Mouse (Mus musculus) heart, embryonic 13.5 days (tissue): ENCODE results near the gene Cecr2. TPM values are rescaled to one million over a fixed set of nuclear protein-coding genes. Genes with fewer than 3 reads are reported as not detected.
"Not testable (repeated sequence)": the region's sequence is repeated elsewhere in the genome, so short reads cannot be mapped to it uniquely, and the experiment has no call there.

Source experiments
- ATAC-seq: fragments of 200-750 bp; cut with Nextera tagmentation; 2 replicates; pipeline ENCODE4 v1.8.0; 2017; ENCODE audit warnings: moderate TSS enrichment; ENCODE audit not compliant: insufficient number of reproducible peaks, low FRiP score, low TSS enrichment; ENCODE audit errors: extremely low read depth
- H3K27ac ChIP-seq: fragments of 300-500 bp; sonication (generic); replicated peaks from 2 replicates; pipeline ENCODE4 v1.5.1; 2015; ENCODE audit warnings: moderate library complexity, mild to moderate bottlenecking, inconsistent platforms
- H3K27me3 ChIP-seq: fragments of 300-500 bp; sonication (generic); replicated peaks from 2 replicates; pipeline ENCODE4 v1.6.1; 2015; ENCODE audit warnings: mild to moderate bottlenecking, inconsistent platforms
- H3K36me3 ChIP-seq: fragments of 300-500 bp; sonication (generic); 2 replicates; pipeline ENCODE4 v1.6.1; 2015; ENCODE audit warnings: mild to moderate bottlenecking, inconsistent platforms
- H3K4me1 ChIP-seq: fragments of 300-500 bp; sonication (generic); 2 replicates; pipeline ENCODE4 v1.6.1; 2015; ENCODE audit warnings: inconsistent platforms
- H3K4me2 ChIP-seq: fragments of 300-500 bp; sonication (generic); 2 replicates; pipeline ENCODE4 v1.6.1; 2015; ENCODE audit warnings: inconsistent platforms, mild to moderate bottlenecking, moderate library complexity
- H3K4me3 ChIP-seq: fragments of 300-500 bp; sonication (generic); 2 replicates; pipeline ENCODE4 v1.5.1; 2015; ENCODE audit warnings: moderate library complexity, mild to moderate bottlenecking, inconsistent platforms
- H3K9ac ChIP-seq: fragments of 300-500 bp; sonication (generic); 2 replicates; pipeline ENCODE4 v1.6.1; 2015; ENCODE audit warnings: inconsistent platforms, mild to moderate bottlenecking, moderate library complexity
- H3K9me3 ChIP-seq: fragments of 300-500 bp; sonication (generic); 2 replicates; pipeline ENCODE4 v1.6.1; 2016; ENCODE audit warnings: inconsistent platforms
- WGBS: fragments of 180-500 bp; shearing (Covaris S2); methylation state at CpG from one replicate; pipeline ENCODE4 v1.1.7; 2015; ENCODE audit warnings: mixed read lengths; 5-methylcytosine and 5-hydroxymethylcytosine counted together
- polyA plus RNA-seq: library from polyadenylated mRNA; unstranded; fragments of >200 nt; fragmentation: Nextera tagmentation; extraction: Ambion mirVana; gene quantifications from 2 replicates; pipeline ENCODE4 v1.2.1, GENCODE M21; 2015

Cecr2 gene
- polyA plus RNA-seq, 1 experiment from 2014 or later = 0.95 TPM

GRCm38 (mm10) chr6:120643776-120644175 is 22.4 kb upstream of the Cecr2 start:
- ATAC-seq = no peak
- H3K36me3 ChIP-seq = no peaks in the 10 kb centered on the region
- WGBS = 69% methylated on average over 7 of the region's 7 CpGs

GRCm38 (mm10) chr6:120644346-120645299 is 21.5 kb upstream of the Cecr2 start:
- no peak overlapping the region for H3K4me3 ChIP-seq
- no peak overlapping the region for H3K9ac ChIP-seq
- no peaks in the 10 kb centered on the region for H3K36me3 ChIP-seq
- H3K4me1 ChIP-seq = peaks cover 7% of the 10 kb centered on the region
- H3K9me3 ChIP-seq = no peaks in the 10 kb centered on the region
- no peaks in the 10 kb centered on the region for H3K27me3 ChIP-seq
- no peak overlapping the region for H3K4me2 ChIP-seq
- 56% methylated on average over 23 of the region's 23 CpGs for WGBS
- no peak overlapping the region for H3K27ac ChIP-seq
- ATAC-seq = no peak

More at GRCm38 (mm10) chr6:120643776-120644175, 22.4 kb upstream of the Cecr2 start:
- no peak overlapping the region for H3K27ac ChIP-seq
- H3K9me3 ChIP-seq = no peaks in the 10 kb centered on the region
- peaks cover 7% of the 10 kb centered on the region for H3K4me1 ChIP-seq
- H3K9ac ChIP-seq = no peak overlapping the region
- no peak overlapping the region for H3K4me2 ChIP-seq
- H3K27me3 ChIP-seq = no peaks in the 10 kb centered on the region
- H3K4me3 ChIP-seq = no peak overlapping the region

GRCm38 (mm10) chr6:120647246-120648028 is 18.7 kb upstream of the Cecr2 start:
- not testable (repeated sequence) for H3K36me3 ChIP-seq, H3K9me3 ChIP-seq, H3K4me3 ChIP-seq, H3K4me1 ChIP-seq, H3K27ac ChIP-seq, H3K4me2 ChIP-seq, ATAC-seq, H3K9ac ChIP-seq, H3K27me3 ChIP-seq
- WGBS = 89% methylated on average over 3 of the region's 4 CpGs

GRCm38 (mm10) chr6:120648205-120648604 is 18.0 kb upstream of the Cecr2 start:
- Histone ChIP-seq H3K27me3 (no peaks in the 10 kb centered on the region), H3K36me3 (no peaks in the 10 kb centered on the region), H3K9me3 (no peaks in the 10 kb centered on the region), H3K27ac (no peak overlapping the region), H3K4me2 (no peak overlapping the region), H3K4me1 (peaks cover 7% of the 10 kb centered on the region), H3K4me3 (no peak overlapping the region), H3K9ac (no peak overlapping the region)
- no peak for ATAC-seq
- 28% methylated on average over 5 of the region's 5 CpGs for WGBS

DNA sequence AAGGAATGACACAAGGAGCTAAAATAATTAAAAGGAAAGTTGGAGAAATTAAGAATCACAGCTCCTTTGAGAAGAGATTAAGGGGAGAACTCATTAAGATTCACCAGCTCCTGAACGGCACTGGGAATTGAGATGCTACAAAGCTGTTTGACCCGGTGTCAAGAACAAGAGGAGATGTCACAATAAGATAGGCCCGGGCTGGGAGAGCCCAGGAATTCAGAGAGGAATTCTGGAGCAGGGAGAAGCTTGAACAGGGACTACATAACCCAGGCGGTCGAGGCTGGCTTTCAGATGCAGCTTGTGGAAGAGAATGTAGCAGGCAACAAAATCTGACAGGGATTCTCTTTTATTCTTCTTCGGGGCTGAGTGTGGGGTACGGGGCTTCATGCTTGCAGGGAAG is 13.5 kb upstream of the Cecr2 start:
- H3K27ac ChIP-seq = no peak overlapping the region
- no peak overlapping the region for H3K4me2 ChIP-seq
- no peak for ATAC-seq
- H3K36me3 ChIP-seq = no peaks in the 10 kb centered on the region
- H3K4me1 ChIP-seq = peaks cover 6% of the 10 kb centered on the region
- no peak overlapping the region for H3K9ac ChIP-seq
- H3K27me3 ChIP-seq = no peaks in the 10 kb centered on the region
- H3K4me3 ChIP-seq = no peak overlapping the region
- 39% methylated on average over 7 of the region's 7 CpGs for WGBS
- H3K9me3 ChIP-seq = no peaks in the 10 kb centered on the region

GRCm38 (mm10) chr6:120655702-120656101 is 10.5 kb upstream of the Cecr2 start:
- Histone ChIP-seq H3K4me1 (no peaks in the 10 kb centered on the region), H3K4me2 (no peak overlapping the region), H3K27ac (no peak overlapping the region), H3K27me3 (no peaks in the 10 kb centered on the region), H3K36me3 (no peaks in the 10 kb centered on the region), H3K9me3 (no peaks in the 10 kb centered on the region), H3K9ac (no peak overlapping the region), H3K4me3 (no peak overlapping the region)
- 79% methylated on average over 3 of the region's 3 CpGs for WGBS
- no peak for ATAC-seq

DNA sequence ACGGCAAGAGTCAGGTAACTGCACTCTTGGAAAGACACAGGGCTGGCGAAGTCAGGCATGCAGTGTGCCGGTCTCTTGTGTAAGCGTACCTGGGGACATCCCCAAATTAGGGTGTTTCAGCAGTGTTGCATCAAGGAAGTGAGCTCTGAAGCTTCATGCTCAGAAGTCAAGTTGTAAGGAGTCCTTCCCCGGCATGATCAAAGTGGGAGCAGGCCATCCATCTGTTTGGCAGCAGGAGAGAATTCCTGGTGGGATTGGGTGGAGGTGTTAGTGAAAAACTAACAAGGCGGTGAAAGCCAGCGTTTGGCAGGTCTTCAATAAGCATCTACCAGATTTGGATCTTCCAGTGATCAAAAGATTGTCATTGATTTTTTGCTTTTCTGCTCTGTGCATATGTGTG is 7.3 kb upstream of the Cecr2 start:
- ATAC-seq = no peak
- WGBS = 58% methylated on average over 7 of the region's 7 CpGs
- Histone ChIP-seq H3K4me2 (no peak overlapping the region), H3K9ac (no peak overlapping the region), H3K36me3 (no peaks in the 10 kb centered on the region), H3K4me3 (no peak overlapping the region), H3K27ac (no peak overlapping the region), H3K27me3 (peaks cover 2% of the 10 kb centered on the region), H3K4me1 (no peaks in the 10 kb centered on the region), H3K9me3 (no peaks in the 10 kb centered on the region)

GRCm38 (mm10) chr6:120665415-120665815 is 754 bp upstream of the Cecr2 start:
- Histone ChIP-seq H3K4me1 (peaks cover 15% of the 10 kb centered on the region; the same call in 1 of the 2 replicates), H3K4me2 (peak overlapping the region; percentile 98), H3K27ac (peak overlapping the region; percentile 93), H3K36me3 (no peaks in the 10 kb centered on the region), H3K9ac (peak overlapping the region; percentile 90), H3K27me3 (peaks cover 11% of the 10 kb centered on the region), H3K4me3 (peak overlapping the region; percentile 87), H3K9me3 (no peaks in the 10 kb centered on the region)
- WGBS = 1% methylated on average over 21 of the region's 21 CpGs
- ATAC-seq = peak; percentile 38

GRCm38 (mm10) chr6:120666761-120667421 is 722 bp downstream of the Cecr2 start:
- peak; percentile 6; the same call in 1 of the 2 replicates for ATAC-seq
- Histone ChIP-seq H3K4me2 (peak overlapping the region; percentile 98), H3K4me1 (peaks cover 15% of the 10 kb centered on the region; the same call in 1 of the 2 replicates), H3K36me3 (no peaks in the 10 kb centered on the region), H3K4me3 (peak overlapping the region; percentile 87), H3K27ac (peak overlapping the region; percentile 93), H3K9ac (peak overlapping the region; percentile 90), H3K9me3 (no peaks in the 10 kb centered on the region), H3K27me3 (peaks cover 11% of the 10 kb centered on the region)
- WGBS = under 1% methylated on average over 61 of the region's 87 CpGs

DNA sequence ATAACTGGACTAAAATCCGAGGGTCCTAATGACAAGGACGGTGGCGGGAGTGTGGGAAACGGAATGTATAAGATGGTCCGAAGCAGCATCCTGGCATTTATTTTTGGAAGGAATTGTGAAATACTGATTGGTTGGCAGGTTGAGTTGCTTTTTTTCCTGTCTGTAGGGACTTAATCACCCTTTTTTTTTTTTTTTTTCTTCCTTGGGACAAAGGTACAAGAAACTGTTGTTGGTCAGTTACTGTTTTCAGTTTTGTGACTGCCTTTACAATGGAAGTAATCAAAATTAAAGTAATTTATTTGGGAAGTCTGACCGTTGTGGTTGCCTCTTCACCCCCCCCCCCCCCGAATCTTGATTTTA is 1.2 kb downstream of the Cecr2 start:
- H3K27me3 ChIP-seq = peaks cover 11% of the 10 kb centered on the region
- no peaks in the 10 kb centered on the region for H3K36me3 ChIP-seq
- H3K27ac ChIP-seq = peak overlapping the region; percentile 93
- H3K4me3 ChIP-seq = peak overlapping the region; percentile 87
- no peaks in the 10 kb centered on the region for H3K9me3 ChIP-seq
- peak overlapping the region; percentile 98 for H3K4me2 ChIP-seq
- 0% methylated on average over 7 of the region's 7 CpGs for WGBS
- peak overlapping the region; percentile 90 for H3K9ac ChIP-seq
- peaks cover 15% of the 10 kb centered on the region; the same call in 1 of the 2 replicates for H3K4me1 ChIP-seq
- ATAC-seq = no peak

DNA sequence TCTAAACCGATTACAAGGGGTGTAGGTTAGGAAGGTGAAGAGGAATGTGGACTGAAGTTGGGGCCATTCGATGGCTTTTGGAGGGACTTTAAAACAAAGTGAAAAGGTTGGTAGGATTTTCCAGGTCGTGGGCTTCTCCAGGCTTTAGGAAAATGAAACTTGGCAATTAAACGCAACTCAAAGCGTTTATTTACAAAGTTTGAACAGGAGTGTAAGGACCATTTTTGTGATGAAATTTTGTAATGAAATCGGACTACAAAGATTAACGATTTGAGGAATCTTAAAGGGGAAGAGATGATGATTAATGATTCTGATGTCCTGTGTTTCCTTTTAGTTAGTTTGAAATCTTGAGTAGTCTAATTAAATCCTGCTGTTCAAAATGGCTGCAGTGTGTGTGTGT is 1.7 kb downstream of the Cecr2 start:
- Histone ChIP-seq H3K9ac (peak overlapping the region; percentile 90), H3K9me3 (no peaks in the 10 kb centered on the region), H3K36me3 (no peaks in the 10 kb centered on the region), H3K4me2 (peak overlapping the region; percentile 98), H3K4me1 (peaks cover 15% of the 10 kb centered on the region; the same call in 1 of the 2 replicates), H3K4me3 (peak overlapping the region; percentile 87), H3K27ac (no peak overlapping the region), H3K27me3 (peaks cover 11% of the 10 kb centered on the region)
- WGBS = 24% methylated on average over 7 of the region's 7 CpGs
- ATAC-seq = no peak
